Mouse (Mus musculus): Measurements from ENCODE around the gene Insc.
"Not testable (repeated sequence)": the region's sequence is repeated elsewhere in the genome, so short reads cannot be mapped to it uniquely, and the experiment has no call there.

Insc gene

GRCm38 (mm10) chr7:114743022-114743780, at the start of gene Insc:
TSS of gene Insc (plus strand) at chr7:114743694.
- no peak for DNase-seq (ENCODE audit: low spot score)

- DNase-seq (ENCODE audit: low spot score): no peak
These were observed 42.6 kb upstream of the Insc start for GRCm38 (mm10) chr7:114700871-114701270.

- DNase-seq (ENCODE audit: low spot score): no peak
These were observed 36.8 kb upstream of the Insc start for GRCm38 (mm10) chr7:114706716-114707115.

- no peak for DNase-seq (ENCODE audit: low spot score)
These were observed 36.1 kb upstream of the Insc start for GRCm38 (mm10) chr7:114707398-114707797.

- DNase-seq (ENCODE audit: low spot score): no peak
These were observed 33.1 kb upstream of the Insc start for GRCm38 (mm10) chr7:114710419-114710818.

- no peak for DNase-seq (ENCODE audit: low spot score)
These were observed 31.0 kb upstream of the Insc start for GRCm38 (mm10) chr7:114712523-114712922.

GRCm38 (mm10) chr7:114718300-114718699, 25.2 kb upstream of the Insc start, which contains the start of gene Calcb:
TSS of gene Calcb (plus strand) at chr7:114718643.
- DNase-seq (ENCODE audit: low spot score): no peak

GRCm38 (mm10) chr7:114719381-114720131, 23.9 kb upstream of the Insc start:
- DNase-seq (ENCODE audit: low spot score): no peak

GRCm38 (mm10) chr7:114729696-114730095, 13.8 kb upstream of the Insc start:
- DNase-seq (ENCODE audit: low spot score): not testable (repeated sequence)

- no peak for DNase-seq (ENCODE audit: low spot score)
These were observed 12.3 kb upstream of the Insc start for GRCm38 (mm10) chr7:114731175-114731574.

- not testable (repeated sequence) for DNase-seq (ENCODE audit: low spot score)
These were observed 11.8 kb upstream of the Insc start for GRCm38 (mm10) chr7:114731700-114732099.

- DNase-seq (ENCODE audit: low spot score): no peak
These were observed 7.2 kb upstream of the Insc start for GRCm38 (mm10) chr7:114736256-114736655.

- no peak for DNase-seq (ENCODE audit: low spot score)
These were observed 5.3 kb upstream of the Insc start for GRCm38 (mm10) chr7:114738166-114738565.

GRCm38 (mm10) chr7:114740360-114741165, 2.9 kb upstream of the Insc start:
- DNase-seq (ENCODE audit: low spot score): no peak

- DNase-seq (ENCODE audit: low spot score): no peak
These were observed 1.2 kb downstream of the Insc start for GRCm38 (mm10) chr7:114744639-114745245.

GRCm38 (mm10) chr7:114745481-114746271, 2.2 kb downstream of the Insc start:
- no peak for DNase-seq (ENCODE audit: low spot score)

- no peak for DNase-seq (ENCODE audit: low spot score)
These were observed 4.1 kb downstream of the Insc start for GRCm38 (mm10) chr7:114747596-114747995.

GRCm38 (mm10) chr7:114748239-114748638, 4.7 kb downstream of the Insc start:
- DNase-seq (ENCODE audit: low spot score): no peak

- no peak for DNase-seq (ENCODE audit: low spot score)
These were observed 10.0 kb downstream of the Insc start for GRCm38 (mm10) chr7:114753471-114753870.

- DNase-seq (ENCODE audit: low spot score): no peak
These were observed 10.7 kb downstream of the Insc start for GRCm38 (mm10) chr7:114754196-114754595.

GRCm38 (mm10) chr7:114754626-114755025, 11.1 kb downstream of the Insc start:
- DNase-seq (ENCODE audit: low spot score): no peak

Measured in ovary, adult 18-20 months (tissue).